Mouse (Mus musculus): ENCODE data around the gene Trp53rkb. TPM values are rescaled to one million over a fixed set of nuclear protein-coding genes. Genes with fewer than 3 reads are reported as not detected.
"Not testable (repeated sequence)": the region's sequence is repeated elsewhere in the genome, so short reads cannot be mapped to it uniquely, and the experiment has no call there.

The Trp53rkb gene
- 9.4 and 11.0 TPM in 2 replicates for polyA plus RNA-seq (2016; fragmentation: Nextera tagmentation; extraction: Ambion mirVana)

GRCm38 (mm10) chr2:166792355-166792754 lies at the start of gene Trp53rkb:
Trp53rkb (plus strand) TSS chr2:166792531.
- peaks cover 26% of the 10 kb centered on the region for H3K4me1 ChIP-seq
- peak within 1 kb of the TSS; percentile 71 for H3K27ac ChIP-seq (replicated peaks)
- H3K9ac ChIP-seq (replicated peaks), result peak within 1 kb of the TSS; percentile 82
- H3K4me3 ChIP-seq, result peak within 1 kb of the TSS; percentile 81
- H3K36me3 ChIP-seq, result peaks cover 16% of the 10 kb centered on the region
- peak; percentile 78 for ATAC-seq (ENCODE audit: low FRiP score, low read depth)
- no peaks in the 10 kb centered on the region for H3K9me3 ChIP-seq
- H3K27me3 ChIP-seq, result no peaks in the 10 kb centered on the region
- WGBS, result 21% methylated on average over 5 of the region's 5 CpGs
- peak within 1 kb of the TSS; percentile 61 for H3K4me2 ChIP-seq (replicated peaks)

- Histone ChIP-seq H3K9me3 (no peaks in the 10 kb centered on the region), H3K27ac (replicated peaks) (no peak overlapping the region), H3K36me3 (no peaks in the 10 kb centered on the region), H3K4me2 (replicated peaks) (no peak overlapping the region), H3K27me3 (no peaks in the 10 kb centered on the region), H3K4me3 (no peak overlapping the region), H3K4me1 (peaks cover 5% of the 10 kb centered on the region; the same call in 1 of the 2 replicates), H3K9ac (replicated peaks) (no peak overlapping the region)
- no peak for ATAC-seq (ENCODE audit: low FRiP score, low read depth)
- 34% methylated on average over 4 of the region's 4 CpGs for WGBS
Measured at GRCm38 (mm10) chr2:166743504-166743903, 48.8 kb upstream of the Trp53rkb start.

- Histone ChIP-seq H3K36me3 (no peaks in the 10 kb centered on the region), H3K4me2 (replicated peaks) (no peak overlapping the region), H3K27me3 (no peaks in the 10 kb centered on the region), H3K9me3 (no peaks in the 10 kb centered on the region), H3K4me3 (no peak overlapping the region), H3K9ac (replicated peaks) (no peak overlapping the region), H3K4me1 (peaks cover 5% of the 10 kb centered on the region; the same call in 1 of the 2 replicates), H3K27ac (replicated peaks) (no peak overlapping the region)
- no peak for ATAC-seq (ENCODE audit: low FRiP score, low read depth)
- WGBS, result 83% methylated on average over 7 of the region's 7 CpGs
Measured at GRCm38 (mm10) chr2:166744433-166744832, 47.9 kb upstream of the Trp53rkb start.

- no peaks in the 10 kb centered on the region for H3K36me3 ChIP-seq
- no peak overlapping the region for H3K9ac ChIP-seq (replicated peaks)
- no peak overlapping the region for H3K27ac ChIP-seq (replicated peaks)
- WGBS, result 85% methylated on average over 9 of the region's 9 CpGs
- H3K4me1 ChIP-seq, result peaks cover 5% of the 10 kb centered on the region; the same call in 1 of the 2 replicates
- no peak overlapping the region for H3K4me3 ChIP-seq
- no peak overlapping the region for H3K4me2 ChIP-seq (replicated peaks)
- no peak for ATAC-seq (ENCODE audit: low FRiP score, low read depth)
- H3K9me3 ChIP-seq, result no peaks in the 10 kb centered on the region
- H3K27me3 ChIP-seq, result no peaks in the 10 kb centered on the region
Measured at GRCm38 (mm10) chr2:166745849-166746248, 46.5 kb upstream of the Trp53rkb start.

- not testable (repeated sequence) for H3K27me3 ChIP-seq; H3K36me3 ChIP-seq; H3K4me3 ChIP-seq; H3K4me1 ChIP-seq; H3K4me2 ChIP-seq (replicated peaks); ATAC-seq (ENCODE audit: low FRiP score, low read depth); H3K9me3 ChIP-seq; H3K27ac ChIP-seq (replicated peaks); H3K9ac ChIP-seq (replicated peaks)
- WGBS, result 63% methylated on average over 14 of the region's 14 CpGs
Measured at GRCm38 (mm10) chr2:166746261-166746913, 45.9 kb upstream of the Trp53rkb start.

GRCm38 (mm10) chr2:166750620-166751191 lies 41.6 kb upstream of the Trp53rkb start:
- no peak overlapping the region for H3K27ac ChIP-seq (replicated peaks)
- no peak overlapping the region for H3K4me2 ChIP-seq (replicated peaks)
- 94% methylated on average over 6 of the region's 6 CpGs for WGBS
- no peaks in the 10 kb centered on the region for H3K27me3 ChIP-seq
- H3K4me3 ChIP-seq, result no peak overlapping the region
- H3K9me3 ChIP-seq, result no peaks in the 10 kb centered on the region
- ATAC-seq (ENCODE audit: low FRiP score, low read depth), result no peak
- no peaks in the 10 kb centered on the region for H3K4me1 ChIP-seq
- H3K9ac ChIP-seq (replicated peaks), result no peak overlapping the region
- no peaks in the 10 kb centered on the region for H3K36me3 ChIP-seq

- ATAC-seq (ENCODE audit: low FRiP score, low read depth), result no peak
- no peak overlapping the region for H3K4me3 ChIP-seq
- WGBS, result 74% methylated on average over 4 of the region's 4 CpGs
Measured at GRCm38 (mm10) chr2:166754194-166754593, 38.1 kb upstream of the Trp53rkb start.

GRCm38 (mm10) chr2:166754760-166755159 lies 37.6 kb upstream of the Trp53rkb start:
- Histone ChIP-seq H3K9me3 (no peaks in the 10 kb centered on the region), H3K27ac (replicated peaks) (no peak overlapping the region), H3K27me3 (0 out of 2 replicates have a peak, but pooled peaks cover 6% of the 10 kb centered on the region), H3K9ac (replicated peaks) (no peak overlapping the region), H3K4me2 (replicated peaks) (no peak overlapping the region), H3K4me1 (no peaks in the 10 kb centered on the region), H3K4me3 (no peak overlapping the region), H3K36me3 (no peaks in the 10 kb centered on the region)
- ATAC-seq (ENCODE audit: low FRiP score, low read depth), result no peak
- WGBS, result 94% methylated on average over 7 of the region's 7 CpGs

More at GRCm38 (mm10) chr2:166754194-166754593, 38.1 kb upstream of the Trp53rkb start:
- Histone ChIP-seq H3K27me3 (0 out of 2 replicates have a peak, but pooled peaks cover 6% of the 10 kb centered on the region), H3K4me1 (no peaks in the 10 kb centered on the region), H3K9me3 (no peaks in the 10 kb centered on the region), H3K4me2 (replicated peaks) (no peak overlapping the region), H3K9ac (replicated peaks) (no peak overlapping the region), H3K27ac (replicated peaks) (no peak overlapping the region), H3K36me3 (no peaks in the 10 kb centered on the region)

GRCm38 (mm10) chr2:166757969-166758368 lies 34.4 kb upstream of the Trp53rkb start:
- Histone ChIP-seq H3K9ac (replicated peaks) (no peak overlapping the region), H3K9me3 (no peaks in the 10 kb centered on the region), H3K4me3 (no peak overlapping the region), H3K4me1 (no peaks in the 10 kb centered on the region), H3K4me2 (replicated peaks) (no peak overlapping the region), H3K27me3 (0 out of 2 replicates have a peak, but pooled peaks cover 6% of the 10 kb centered on the region), H3K36me3 (no peaks in the 10 kb centered on the region), H3K27ac (replicated peaks) (no peak overlapping the region)
- no peak for ATAC-seq (ENCODE audit: low FRiP score, low read depth)
- WGBS, result 39% methylated on average over 3 of the region's 3 CpGs

GRCm38 (mm10) chr2:166764051-166764450 lies 28.3 kb upstream of the Trp53rkb start:
- Histone ChIP-seq H3K27ac (replicated peaks) (peak overlapping the region; percentile 26; the same call in 1 of the 2 replicates), H3K9ac (replicated peaks) (peak overlapping the region; percentile 11; the same call in 1 of the 2 replicates), H3K4me1 (peaks cover 11% of the 10 kb centered on the region; the same call in 1 of the 2 replicates), H3K4me3 (no peak overlapping the region), H3K4me2 (replicated peaks) (no peak overlapping the region), H3K36me3 (no peaks in the 10 kb centered on the region), H3K9me3 (no peaks in the 10 kb centered on the region), H3K27me3 (no peaks in the 10 kb centered on the region)
- WGBS, result 11% methylated on average over 5 of the region's 5 CpGs
- ATAC-seq (ENCODE audit: low FRiP score, low read depth), result no peak

GRCm38 (mm10) chr2:166767591-166767990 lies 24.7 kb upstream of the Trp53rkb start:
- H3K4me3 ChIP-seq, result no peak overlapping the region
- no peaks in the 10 kb centered on the region for H3K9me3 ChIP-seq
- H3K36me3 ChIP-seq, result no peaks in the 10 kb centered on the region
- H3K4me1 ChIP-seq, result peaks cover 11% of the 10 kb centered on the region; the same call in 1 of the 2 replicates
- no peak overlapping the region for H3K9ac ChIP-seq (replicated peaks)
- no peak overlapping the region for H3K27ac ChIP-seq (replicated peaks)
- no peak overlapping the region for H3K4me2 ChIP-seq (replicated peaks)
- H3K27me3 ChIP-seq, result no peaks in the 10 kb centered on the region
- WGBS, result 77% methylated on average over 9 of the region's 9 CpGs
- no peak for ATAC-seq (ENCODE audit: low FRiP score, low read depth)

GRCm38 (mm10) chr2:166771396-166771795 lies 20.9 kb upstream of the Trp53rkb start:
- Histone ChIP-seq H3K4me1 (no peaks in the 10 kb centered on the region), H3K4me3 (no peak overlapping the region), H3K9me3 (no peaks in the 10 kb centered on the region), H3K9ac (replicated peaks) (no peak overlapping the region), H3K36me3 (no peaks in the 10 kb centered on the region), H3K27me3 (no peaks in the 10 kb centered on the region), H3K27ac (replicated peaks) (no peak overlapping the region), H3K4me2 (replicated peaks) (no peak overlapping the region)
- ATAC-seq (ENCODE audit: low FRiP score, low read depth), result no peak
- 73% methylated on average over 11 of the region's 11 CpGs for WGBS

Measured in midbrain, embryonic 12.5 days (tissue).